Mouse (Mus musculus) megakaryocyte, adult 5-6 weeks (primary cell): ENCODE measurements around the gene Trim68. TPM values are rescaled to one million over a fixed set of nuclear protein-coding genes. Genes with fewer than 3 reads are reported as not detected.
"Not testable (repeated sequence)": the region's sequence is repeated elsewhere in the genome, so short reads cannot be mapped to it uniquely, and the experiment has no call there.

Source experiments
- ATAC-seq: 2 replicates; pipeline ENCODE4 v1.8.0; 2016; ENCODE audit warnings: mild to moderate bottlenecking, inconsistent platforms; ENCODE audit not compliant: poor library complexity, severe bottlenecking
- total RNA-seq, 2 experiments: library from RNA; stranded (forward) in 1 of 2; stranded (reverse) in 1 of 2; fragments of 153-499, 151-499 nt in 1 of 2; fragments of 221-1000, 200-1000 nt in 1 of 2; gene quantifications; 2 replicates each; pipeline versions ENCODE4 v1.2.3 to v1.2.4; 2015 to 2017

Gene Trim68
- total RNA-seq (2015): 3.5 and 3.7 TPM in 2 replicates
- 2.9 and 3.4 TPM in 2 replicates for total RNA-seq (2017)

DNA sequence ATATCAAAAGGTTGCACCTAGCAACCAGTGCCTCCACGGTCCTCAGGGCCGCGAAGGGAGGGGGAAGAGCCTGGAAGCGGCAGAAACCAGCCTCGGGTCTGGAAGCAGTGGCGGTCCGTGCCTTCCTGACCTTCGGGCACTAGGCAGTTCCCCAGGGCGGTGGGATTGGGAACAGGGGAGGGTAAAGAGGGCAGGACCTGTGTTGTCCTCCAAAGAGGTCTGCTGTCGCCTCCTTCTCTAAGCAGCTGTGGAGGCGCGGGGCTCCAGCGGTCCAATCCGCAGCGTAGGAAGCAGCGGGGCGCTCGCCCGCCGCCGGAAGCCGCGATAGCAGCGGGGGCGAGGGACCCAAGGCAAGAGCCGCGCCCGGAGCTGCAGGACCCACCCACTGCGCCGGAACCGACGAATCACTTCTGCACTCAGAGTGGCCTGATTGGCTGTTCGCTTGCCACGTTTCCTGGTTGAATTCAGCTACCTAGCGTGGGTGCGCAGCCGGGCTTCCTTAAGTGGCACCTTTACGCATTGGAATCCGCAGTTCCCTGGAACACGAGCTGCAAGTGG is at the start of gene Trim68:
Gene Trim68, minus strand, starts transcription at position 384 of the 558 bp plus-strand sequence.
- ATAC-seq: peak; percentile 99

DNA sequence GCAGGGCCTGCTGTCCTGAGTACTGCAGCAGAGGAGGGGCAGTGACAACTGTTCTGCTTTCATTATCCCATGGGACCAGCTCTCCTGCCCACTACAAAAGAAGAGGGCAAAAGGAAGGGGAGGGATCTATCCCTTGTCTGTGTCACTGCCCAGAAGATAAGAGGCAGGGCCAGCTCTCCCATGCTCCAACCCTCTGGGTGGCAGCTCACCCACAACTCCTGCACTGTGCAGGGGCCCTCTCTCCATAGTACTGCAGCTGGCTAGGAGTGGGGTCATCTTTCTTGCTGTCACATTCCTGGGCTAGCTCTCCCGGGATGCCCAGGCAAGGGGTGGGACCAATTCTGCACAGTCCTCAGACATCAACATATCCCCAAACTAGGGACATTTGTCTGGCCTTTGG is 46.7 kb upstream of the Trim68 start:
- no peak for ATAC-seq

DNA sequence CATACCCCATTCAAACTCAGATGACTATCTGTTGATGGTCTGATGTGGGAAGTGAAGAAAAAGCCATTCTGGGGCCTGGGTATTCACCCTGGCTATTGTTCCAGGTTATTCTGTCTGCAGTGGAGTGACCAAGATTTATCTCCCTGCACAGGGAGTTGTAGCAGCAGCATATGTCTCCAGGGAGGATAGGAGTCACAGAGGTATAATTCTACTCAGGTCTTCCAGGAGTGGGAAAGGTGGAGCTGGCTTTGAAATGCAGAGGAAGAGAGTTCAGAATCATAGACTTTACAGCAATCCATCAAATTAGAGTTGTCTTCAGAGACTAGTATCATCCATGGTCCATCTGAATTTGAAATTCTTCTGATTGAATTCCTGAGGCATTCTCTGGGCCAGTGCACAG is 40.3 kb upstream of the Trim68 start, which contains the start of gene Olfr559:
Gene Olfr559, minus strand, starts transcription at position 101 of the 400 bp plus-strand sequence.
- ATAC-seq: no peak

DNA sequence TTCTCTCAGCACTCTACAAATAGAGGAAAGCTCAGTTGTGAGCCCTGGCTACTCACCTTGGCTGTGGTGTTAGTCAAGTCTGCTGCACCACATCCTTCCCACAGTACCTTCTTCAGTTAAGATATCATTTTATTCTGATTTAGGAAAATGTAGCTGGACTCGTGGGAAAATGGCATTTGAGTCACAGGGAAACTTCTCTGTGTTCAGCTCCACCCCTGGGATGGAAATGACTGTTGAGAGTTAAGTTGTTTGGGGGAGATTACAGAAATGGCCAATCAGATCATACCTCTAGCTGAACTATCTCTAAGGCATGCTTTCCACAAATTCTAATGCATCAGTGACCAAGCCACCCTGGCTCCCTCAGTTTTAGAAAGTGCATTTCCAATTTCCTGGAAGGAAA is 31.8 kb upstream of the Trim68 start, which contains the start of gene Olfr33:
Gene Olfr33, minus strand, starts transcription at position 101 of the 400 bp plus-strand sequence.
- no peak for ATAC-seq

DNA sequence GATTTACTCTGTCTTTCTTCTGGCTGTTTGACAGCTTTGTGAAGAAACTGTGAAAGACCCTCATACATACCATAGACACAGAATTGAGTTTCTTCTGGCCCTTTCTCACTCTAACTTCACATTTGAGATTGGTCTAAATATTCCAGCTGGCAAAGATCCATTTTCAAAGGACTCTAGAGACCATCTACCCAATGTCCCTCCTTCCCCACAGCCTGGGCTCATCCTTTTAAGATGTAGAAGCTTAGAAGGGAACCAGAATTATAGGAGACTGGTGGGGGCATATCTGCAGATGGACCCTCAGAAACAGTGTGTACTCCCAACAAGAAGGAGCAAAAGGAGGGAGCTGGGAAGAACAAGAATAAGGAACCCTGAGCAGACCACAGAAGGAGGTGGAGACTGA is 14.8 kb upstream of the Trim68 start, which contains the start of gene Olfr558:
Gene Olfr558, plus strand, starts transcription at position 301 of the 400 bp plus-strand sequence.
- no peak for ATAC-seq

DNA sequence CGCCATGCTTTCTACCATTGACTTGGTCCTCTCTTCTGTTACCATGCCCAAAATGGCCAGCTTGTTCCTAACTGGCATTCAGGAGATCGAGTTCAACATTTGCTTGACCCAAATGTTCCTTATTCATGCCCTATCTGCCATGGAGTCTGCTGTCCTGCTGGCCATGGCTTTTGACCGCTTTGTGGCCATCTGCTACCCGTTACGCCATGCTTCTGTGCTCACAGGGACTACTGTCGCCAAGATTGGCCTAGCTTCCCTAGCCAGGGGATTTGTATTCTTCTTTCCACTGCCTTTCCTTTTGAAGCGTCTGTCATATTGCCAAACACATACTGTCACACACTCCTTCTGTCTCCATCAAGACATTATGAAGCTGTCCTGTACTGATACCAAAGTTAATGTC is 11.3 kb upstream of the Trim68 start:
- ATAC-seq: no peak

DNA sequence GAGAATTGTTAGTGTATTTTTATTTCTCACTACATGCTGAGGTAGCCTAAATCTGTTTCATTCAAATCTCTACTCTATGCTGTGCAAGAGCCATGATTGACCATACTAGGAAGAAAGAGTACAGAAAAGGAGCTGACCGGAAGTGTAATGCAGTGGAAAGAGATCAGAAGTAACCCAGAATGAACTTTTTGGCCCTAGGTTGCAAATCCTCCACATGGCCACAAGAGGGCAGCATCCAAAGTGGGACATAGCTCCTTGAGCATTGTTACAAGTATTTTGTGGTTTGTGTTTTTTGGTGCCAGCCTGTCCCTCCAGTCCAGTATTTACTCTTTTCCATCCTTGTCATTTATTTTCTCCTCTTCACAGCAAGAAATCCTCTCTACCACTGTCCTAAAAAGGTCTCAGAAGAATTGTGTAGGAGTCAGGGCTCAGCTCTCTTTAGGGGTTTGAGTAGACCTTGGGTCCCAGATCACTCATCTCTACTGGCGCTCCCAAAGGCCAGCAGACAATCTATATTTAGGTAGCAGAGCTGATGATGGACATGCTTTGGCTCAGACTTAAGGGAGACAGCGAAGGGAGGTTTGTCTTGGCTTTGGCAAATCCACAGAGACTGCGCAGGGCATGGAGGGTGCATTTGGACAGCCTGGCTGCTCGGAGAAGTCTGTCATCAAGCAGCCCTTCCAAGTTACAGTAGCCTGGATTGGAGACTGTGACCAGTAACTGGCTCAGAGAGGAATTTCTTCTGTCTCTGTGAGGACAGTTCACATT is 8.4 kb upstream of the Trim68 start, which contains the start of gene Olfr557:
Gene Olfr557, plus strand, starts transcription at position 553 of the 768 bp plus-strand sequence.
- peak; percentile 89 for ATAC-seq

DNA sequence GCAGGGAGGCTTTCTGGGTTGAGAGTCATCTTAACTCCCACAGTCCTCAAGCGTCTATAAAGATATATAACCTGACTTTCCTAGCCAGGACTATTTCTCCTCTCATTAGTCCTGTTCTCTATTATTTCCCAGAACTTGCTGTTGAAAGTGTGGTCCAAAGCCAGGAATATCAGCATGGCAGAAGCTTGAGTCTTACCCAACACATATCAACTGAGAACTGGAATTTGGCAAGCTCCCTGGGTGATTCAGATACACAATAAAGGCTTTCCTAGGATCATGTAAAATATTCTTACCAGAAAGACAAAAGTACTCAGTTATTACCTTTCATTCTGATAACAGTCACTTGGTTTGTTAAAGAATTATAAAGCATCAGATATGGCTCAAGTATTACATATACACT is 5.2 kb downstream of the Trim68 start:
- ATAC-seq: no peak

DNA sequence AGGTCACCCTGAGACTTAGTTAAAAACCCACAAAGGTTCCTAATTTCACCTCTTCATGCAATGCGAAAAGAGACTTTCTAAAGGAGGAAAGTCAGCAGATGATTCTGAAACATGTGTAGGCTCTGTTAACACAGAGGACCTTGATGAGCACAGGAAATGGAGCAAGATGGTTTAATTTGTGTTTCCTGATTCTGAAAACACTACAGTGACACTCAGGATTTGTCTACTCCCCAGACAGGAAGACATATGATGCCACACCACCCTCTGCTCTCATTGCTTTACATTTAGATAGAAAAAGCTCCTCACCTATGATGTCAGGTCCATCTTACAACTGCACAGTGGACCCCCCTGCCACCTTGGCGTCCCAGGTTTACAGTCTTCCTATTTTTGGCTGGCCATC is 10.9 kb downstream of the Trim68 start:
- peak; percentile 78 for ATAC-seq

DNA sequence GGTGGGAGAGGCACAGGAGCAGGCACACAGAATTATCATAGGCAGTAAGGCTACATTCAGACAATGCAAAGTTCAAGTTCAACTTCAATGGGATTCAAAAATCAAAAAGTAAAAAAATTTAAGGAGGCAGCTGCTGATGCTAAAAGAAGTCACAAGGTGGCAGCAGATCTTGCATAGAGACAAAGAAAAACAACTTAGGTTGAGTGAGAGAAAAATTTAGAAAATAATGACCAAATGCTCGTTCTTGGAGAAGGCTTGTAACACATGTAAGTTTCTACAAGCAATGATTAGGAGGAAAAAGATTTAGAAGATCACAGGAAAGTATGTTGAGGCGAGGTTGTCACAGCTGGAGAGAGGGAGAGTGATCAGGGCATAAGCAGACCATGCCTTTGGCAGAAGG is 21.7 kb downstream of the Trim68 start:
- no peak for ATAC-seq

DNA sequence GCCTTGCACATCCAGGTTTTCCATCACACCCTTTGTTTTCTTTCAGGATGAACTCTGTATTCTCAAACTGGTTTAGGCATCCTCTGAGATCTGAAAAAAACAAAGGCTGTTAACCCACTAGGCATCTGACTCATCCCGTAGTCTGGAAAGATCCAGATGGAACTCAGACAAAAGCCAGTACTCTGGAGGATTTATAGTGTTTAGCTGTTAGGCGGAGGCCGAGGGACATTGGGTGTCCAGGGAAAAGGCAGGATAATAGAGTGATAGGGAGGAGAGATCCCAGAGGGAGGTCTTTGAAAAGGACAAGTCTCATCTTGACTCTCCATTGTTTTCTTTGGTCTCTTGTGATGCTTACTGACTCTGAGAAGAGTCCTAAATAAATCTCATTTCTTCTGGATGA is 22.5 kb downstream of the Trim68 start, which contains the start of gene Olfr556:
Gene Olfr556, plus strand, starts transcription at position 301 of the 400 bp plus-strand sequence.
- no peak for ATAC-seq

DNA sequence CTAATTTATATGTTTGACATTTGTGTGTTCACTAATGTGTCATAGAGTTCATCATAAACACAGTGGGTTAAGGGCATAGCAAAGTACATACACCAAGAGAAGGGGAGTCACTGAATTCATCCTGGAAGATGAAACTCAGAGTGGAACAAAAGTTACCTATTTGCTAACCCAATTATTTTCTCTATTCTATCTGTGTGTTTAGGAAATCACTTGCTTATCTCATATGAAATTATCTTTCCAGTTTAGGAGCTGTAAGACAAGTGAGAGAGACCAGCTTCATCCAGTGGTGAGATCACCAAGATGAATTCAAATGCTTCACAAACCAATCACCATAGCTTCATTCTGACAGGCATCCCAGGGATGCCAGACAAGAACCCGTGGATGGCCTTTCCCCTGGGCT is 28.6 kb downstream of the Trim68 start, which contains the start of gene Olfr555:
Gene Olfr555, plus strand, starts transcription at position 301 of the 400 bp plus-strand sequence.
- ATAC-seq: no peak

DNA sequence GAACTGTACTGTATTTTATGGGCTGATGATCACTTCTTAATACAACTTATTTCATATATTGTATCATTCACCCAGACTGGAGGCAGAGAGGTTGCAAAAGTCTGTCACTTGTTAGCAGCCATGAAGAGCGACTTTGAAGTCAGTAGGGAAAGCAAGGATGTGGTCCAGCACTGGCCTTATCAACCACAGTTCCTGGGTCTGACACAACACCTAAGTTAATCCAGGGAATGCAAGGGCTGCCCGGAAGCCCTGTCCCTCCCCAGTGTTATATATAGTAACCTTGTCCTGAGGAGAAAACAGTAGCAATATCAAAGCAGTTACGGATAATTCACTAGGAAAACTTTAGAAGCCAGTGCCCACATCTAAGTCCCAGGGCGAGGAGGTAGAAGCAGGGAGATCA is 42.2 kb downstream of the Trim68 start:
- not testable (repeated sequence) for ATAC-seq

DNA sequence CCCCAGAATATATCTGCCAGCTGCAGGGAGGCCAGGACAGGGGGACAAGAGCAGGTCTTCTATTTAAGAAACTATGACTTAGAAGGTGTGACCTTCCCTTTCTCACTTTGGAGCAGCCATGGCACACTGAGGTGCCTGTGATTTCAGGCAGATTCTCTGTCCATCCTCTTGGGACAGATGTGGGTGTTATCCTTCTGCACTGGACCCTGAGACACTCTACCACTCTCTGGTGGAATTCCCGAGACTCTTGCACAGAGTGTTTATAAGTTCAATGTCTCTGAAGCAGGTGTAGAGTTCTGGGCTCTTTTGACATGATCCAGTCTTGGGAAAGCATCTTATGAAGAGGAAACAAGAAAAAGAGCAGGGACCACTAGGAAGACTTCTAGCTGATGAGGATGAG is 49.0 kb downstream of the Trim68 start, which contains the start of gene Olfr554:
Gene Olfr554, plus strand, starts transcription at position 301 of the 400 bp plus-strand sequence.
- no peak for ATAC-seq

DNA sequence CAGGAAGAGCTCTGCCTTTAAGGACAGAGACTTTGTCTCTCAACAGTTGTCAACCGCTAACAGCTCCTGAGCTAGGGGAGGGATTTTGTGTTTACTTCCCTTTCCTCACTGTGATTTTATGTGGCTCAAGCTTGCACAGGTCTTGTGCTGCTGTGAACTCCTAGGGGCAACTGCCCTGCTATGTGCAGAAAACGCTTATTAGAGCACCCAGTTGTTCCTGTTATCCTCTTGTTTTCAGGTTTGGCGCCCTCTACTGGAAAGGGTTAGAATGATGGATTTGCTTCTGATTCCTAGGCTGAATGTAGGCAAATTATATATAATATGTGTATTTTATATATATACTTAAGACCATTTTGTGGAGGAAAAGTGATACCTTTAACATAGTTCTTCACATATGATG is 50.5 kb downstream of the Trim68 start:
- ATAC-seq: peak; percentile 59

Other genes starting within 250 kb of the Trim68 start
- 161 and 172 TPM in 2 replicates for gene Rrm1, start 245.6 kb downstream of the Trim68 start, total RNA-seq (2015)
- gene Rrm1, start 245.6 kb downstream of the Trim68 start, total RNA-seq (2017): 413 and 515 TPM in 2 replicates
- gene Olfr543, start 205.6 kb downstream of the Trim68 start, total RNA-seq (2015): not detected in 2 replicates
- gene Olfr543, start 205.6 kb downstream of the Trim68 start, total RNA-seq (2017): not detected in 2 replicates
- gene Olfr544, start 199.0 kb downstream of the Trim68 start, total RNA-seq (2015): not detected in 2 replicates
- gene Olfr544, start 199.0 kb downstream of the Trim68 start, total RNA-seq (2017): 0.04 TPM in 1 of 2 replicates, not detected in the other
- not detected in 2 replicates for gene Olfr545, start 187.8 kb downstream of the Trim68 start, total RNA-seq (2015)
- gene Olfr545, start 187.8 kb downstream of the Trim68 start, total RNA-seq (2017): not detected in 2 replicates
- gene Olfr547, start 152.6 kb downstream of the Trim68 start, total RNA-seq (2015): not detected in 2 replicates
- not detected in 2 replicates for gene Olfr547, start 152.6 kb downstream of the Trim68 start, total RNA-seq (2017)
- not detected in 2 replicates for gene Olfr548-ps1, start 146.4 kb downstream of the Trim68 start, total RNA-seq (2015)
- not detected in 2 replicates for gene Olfr548-ps1, start 146.4 kb downstream of the Trim68 start, total RNA-seq (2017)
- gene Olfr549, start 137.5 kb downstream of the Trim68 start, total RNA-seq (2015): not detected in 2 replicates
- not detected in 2 replicates for gene Olfr549, start 137.5 kb downstream of the Trim68 start, total RNA-seq (2017)
- gene Trim21, start 121.8 kb downstream of the Trim68 start, total RNA-seq (2015): 14.9 and 16.5 TPM in 2 replicates
- gene Trim21, start 121.8 kb downstream of the Trim68 start, total RNA-seq (2017): 31.4 and 53.9 TPM in 2 replicates
- 0.45 TPM in 1 of 2 replicates, not detected in the other for gene Olfr550, start 115.9 kb downstream of the Trim68 start, total RNA-seq (2015)
- gene Olfr550, start 115.9 kb downstream of the Trim68 start, total RNA-seq (2017): not detected in 2 replicates
- not detected in 2 replicates for gene Olfr551, start 95.4 kb downstream of the Trim68 start, total RNA-seq (2015)
- not detected in 2 replicates for gene Olfr551, start 95.4 kb downstream of the Trim68 start, total RNA-seq (2017)
- gene Olfr552, start 89.6 kb downstream of the Trim68 start, total RNA-seq (2015): not detected in 2 replicates
- gene Olfr552, start 89.6 kb downstream of the Trim68 start, total RNA-seq (2017): not detected in 2 replicates
- not detected in 2 replicates for gene Olfr553, start 69.1 kb downstream of the Trim68 start, total RNA-seq (2015)
- gene Olfr553, start 69.1 kb downstream of the Trim68 start, total RNA-seq (2017): not detected in 2 replicates
- gene Olfr554, start 48.9 kb downstream of the Trim68 start, total RNA-seq (2015): not detected in 2 replicates
- not detected in 2 replicates for gene Olfr554, start 48.9 kb downstream of the Trim68 start, total RNA-seq (2017)
- not detected in 2 replicates for gene Olfr555, start 28.5 kb downstream of the Trim68 start, total RNA-seq (2015)
- not detected in 2 replicates for gene Olfr555, start 28.5 kb downstream of the Trim68 start, total RNA-seq (2017)
- gene Olfr556, start 22.4 kb downstream of the Trim68 start, total RNA-seq (2015): not detected in 2 replicates
- not detected in 2 replicates for gene Olfr556, start 22.4 kb downstream of the Trim68 start, total RNA-seq (2017)
- not detected in 2 replicates for gene Olfr557, start 8.6 kb upstream of the Trim68 start, total RNA-seq (2015)
- gene Olfr557, start 8.6 kb upstream of the Trim68 start, total RNA-seq (2017): not detected in 2 replicates
- not detected in 2 replicates for gene Olfr558, start 14.9 kb upstream of the Trim68 start, total RNA-seq (2015)
- gene Olfr558, start 14.9 kb upstream of the Trim68 start, total RNA-seq (2017): not detected in 2 replicates
- gene Olfr33, start 31.7 kb upstream of the Trim68 start, total RNA-seq (2015): not detected in 2 replicates
- gene Olfr33, start 31.7 kb upstream of the Trim68 start, total RNA-seq (2017): not detected in 2 replicates
- gene Olfr559, start 40.2 kb upstream of the Trim68 start, total RNA-seq (2015): not detected in 2 replicates
- gene Olfr559, start 40.2 kb upstream of the Trim68 start, total RNA-seq (2017): not detected in 2 replicates
- gene Olfr560, start 72.0 kb upstream of the Trim68 start, total RNA-seq (2015): not detected in 2 replicates
- not detected in 2 replicates for gene Olfr560, start 72.0 kb upstream of the Trim68 start, total RNA-seq (2017)
- not detected in 2 replicates for gene Olfr78, start 72.1 kb upstream of the Trim68 start, total RNA-seq (2015)
- not detected in 2 replicates for gene Olfr78, start 72.1 kb upstream of the Trim68 start, total RNA-seq (2017)
- gene Olfr561, start 83.9 kb upstream of the Trim68 start, total RNA-seq (2015): not detected in 2 replicates
- gene Olfr561, start 83.9 kb upstream of the Trim68 start, total RNA-seq (2017): not detected in 2 replicates
- gene Olfr564, start 116.2 kb upstream of the Trim68 start, total RNA-seq (2015): not detected in 2 replicates
- not detected in 2 replicates for gene Olfr564, start 116.2 kb upstream of the Trim68 start, total RNA-seq (2017)
- not detected in 2 replicates for gene Olfr566, start 171.4 kb upstream of the Trim68 start, total RNA-seq (2015)
- gene Olfr566, start 171.4 kb upstream of the Trim68 start, total RNA-seq (2017): not detected in 2 replicates
- not detected in 2 replicates for gene Olfr568, start 189.8 kb upstream of the Trim68 start, total RNA-seq (2015)
- gene Olfr568, start 189.8 kb upstream of the Trim68 start, total RNA-seq (2017): not detected in 2 replicates
- not detected in 2 replicates for gene Olfr569, start 203.6 kb upstream of the Trim68 start, total RNA-seq (2015)
- not detected in 2 replicates for gene Olfr569, start 203.6 kb upstream of the Trim68 start, total RNA-seq (2017)
- gene Olfr570, start 207.2 kb upstream of the Trim68 start, total RNA-seq (2015): not detected in 2 replicates
- not detected in 2 replicates for gene Olfr570, start 207.2 kb upstream of the Trim68 start, total RNA-seq (2017)
- gene Olfr571, start 230.2 kb upstream of the Trim68 start, total RNA-seq (2015): not detected in 2 replicates
- gene Olfr571, start 230.2 kb upstream of the Trim68 start, total RNA-seq (2017): not detected in 2 replicates
- not detected in 2 replicates for gene Olfr572, start 237.1 kb upstream of the Trim68 start, total RNA-seq (2015)
- not detected in 2 replicates for gene Olfr572, start 237.1 kb upstream of the Trim68 start, total RNA-seq (2017)